Mouse (Mus musculus) gastrocnemius, postnatal 4 days (tissue): ENCODE measurements at regions not wholly inside any gene's neighbourhood (a gene's known extent, or its start where the extent isn't known, plus 50 kb on each side); places are given as distances from the start of the nearest gene placed in this dataset. TPM values are rescaled to one million over a fixed set of nuclear protein-coding genes. Genes with fewer than 3 reads are reported as not detected.

ENCODE experiments used
- microRNA-seq: library from miRNA; unstranded; fragments of <30 nt; microRNA quantifications from one replicate; pipeline ENCODE4 v1.2.0, GENCODE M21; 2021

Small RNAs in the stretch of these regions (microRNA-seq; reads per million reads assigned to microRNA genes)
- not detected for gene Gm27392
